Mouse (Mus musculus): Measurements from ENCODE around the gene Npas2. TPM values are rescaled to one million over a fixed set of nuclear protein-coding genes. Genes with fewer than 3 reads are reported as not detected.
A peak's percentile ranks its signal among the peaks of the same experiment; 100 is the strongest.

The Npas2 gene
- polyA plus RNA-seq, 1 experiment from 2014 or later: 2.4 TPM

- H3K27ac ChIP-seq: no peak overlapping the region
- no peak for ATAC-seq (replicated peaks; ENCODE audit: insufficient number of reproducible peaks, insufficient read depth, low FRiP score, low read depth)
- H3K4me2 ChIP-seq: no peak overlapping the region
- no peaks in the 10 kb centered on the region for H3K36me3 ChIP-seq
- no peaks in the 10 kb centered on the region for H3K9me3 ChIP-seq (replicated peaks)
- no peaks in the 10 kb centered on the region for H3K4me1 ChIP-seq (replicated peaks)
- 67% methylated on average over 3 of the region's 3 CpGs for WGBS
- no peak overlapping the region for H3K9ac ChIP-seq
- no peak overlapping the region for H3K4me3 ChIP-seq
- no peaks in the 10 kb centered on the region for H3K27me3 ChIP-seq
These were observed 63.7 kb downstream of the Npas2 start for GRCm38 (mm10) chr1:39257331-39257594.

DNA sequence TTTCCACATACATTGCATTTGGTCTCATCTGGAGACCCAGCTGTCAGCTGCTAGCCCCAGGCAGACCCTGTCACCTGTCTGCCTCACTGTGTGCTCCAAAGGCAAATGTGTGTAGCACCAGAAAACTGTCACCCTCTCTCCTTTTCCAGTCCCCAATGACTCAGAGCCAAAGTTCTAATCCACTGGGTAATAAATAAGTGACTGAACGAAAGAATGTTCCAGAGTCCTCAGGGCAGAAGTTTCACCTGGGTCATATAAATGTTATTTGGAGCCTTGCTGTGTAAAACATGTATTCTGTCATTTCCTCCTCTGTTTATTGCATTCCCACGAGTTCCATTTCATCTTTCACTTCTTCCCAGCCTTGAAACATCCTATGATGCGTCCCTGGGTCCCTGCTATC is 66.1 kb downstream of the Npas2 start:
- Histone ChIP-seq H3K36me3 (no peaks in the 10 kb centered on the region), H3K9ac (no peak overlapping the region), H3K4me2 (no peak overlapping the region), H3K9me3 (replicated peaks) (no peaks in the 10 kb centered on the region), H3K4me3 (no peak overlapping the region), H3K4me1 (replicated peaks) (no peaks in the 10 kb centered on the region), H3K27ac (no peak overlapping the region), H3K27me3 (no peaks in the 10 kb centered on the region)
- WGBS: 60% methylated on average over 3 of the region's 3 CpGs
- ATAC-seq (replicated peaks; ENCODE audit: insufficient number of reproducible peaks, insufficient read depth, low FRiP score, low read depth): no peak

GRCm38 (mm10) chr1:39260183-39260978 is 66.8 kb downstream of the Npas2 start:
- Histone ChIP-seq H3K9me3 (replicated peaks) (no peaks in the 10 kb centered on the region), H3K27me3 (no peaks in the 10 kb centered on the region), H3K36me3 (no peaks in the 10 kb centered on the region), H3K27ac (no peak overlapping the region), H3K9ac (no peak overlapping the region), H3K4me3 (no peak overlapping the region), H3K4me1 (replicated peaks) (no peaks in the 10 kb centered on the region), H3K4me2 (no peak overlapping the region)
- no peak for ATAC-seq (replicated peaks; ENCODE audit: insufficient number of reproducible peaks, insufficient read depth, low FRiP score, low read depth)
- 65% methylated on average over 8 of the region's 8 CpGs for WGBS

DNA sequence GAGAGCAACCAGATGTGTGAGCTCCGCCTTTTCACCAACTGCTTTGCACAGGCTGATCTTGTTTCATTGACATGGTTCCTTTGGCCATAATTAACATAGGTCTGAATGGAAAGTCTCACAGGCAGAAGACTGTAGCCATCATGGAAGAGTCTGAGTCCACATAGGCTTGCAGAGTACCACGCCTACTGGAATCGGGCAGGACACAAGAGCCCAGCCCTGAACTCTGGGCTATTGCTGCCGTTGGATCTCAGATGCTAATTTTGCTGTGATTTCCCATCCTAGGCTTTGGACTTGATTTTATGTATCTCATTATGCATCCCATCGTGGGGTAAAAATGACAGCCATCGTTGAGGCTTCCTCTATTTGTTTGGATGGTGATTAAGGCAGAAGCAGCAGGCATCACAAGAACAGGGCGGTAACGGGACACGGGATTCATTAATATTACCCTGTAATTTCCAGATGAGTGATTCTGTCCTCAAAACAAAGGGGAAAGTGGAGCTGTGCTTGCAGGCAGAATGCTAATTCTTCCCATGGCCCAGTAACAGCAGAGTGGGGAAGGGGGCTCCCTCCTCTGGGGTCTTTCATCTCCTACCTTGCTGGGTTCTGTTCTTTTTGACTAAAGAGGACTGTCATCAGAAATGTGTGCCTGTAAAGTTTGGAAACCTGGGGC is 73.4 kb downstream of the Npas2 start:
- H3K36me3 ChIP-seq: no peaks in the 10 kb centered on the region
- no peak overlapping the region for H3K4me2 ChIP-seq
- H3K27me3 ChIP-seq: no peaks in the 10 kb centered on the region
- WGBS: 91% methylated on average over 9 of the region's 9 CpGs
- no peak overlapping the region for H3K27ac ChIP-seq
- no peak for ATAC-seq (replicated peaks; ENCODE audit: insufficient number of reproducible peaks, insufficient read depth, low FRiP score, low read depth)
- no peak overlapping the region for H3K9ac ChIP-seq
- H3K4me3 ChIP-seq: no peak overlapping the region
- no peaks in the 10 kb centered on the region for H3K4me1 ChIP-seq (replicated peaks)
- H3K9me3 ChIP-seq (replicated peaks): no peaks in the 10 kb centered on the region

DNA sequence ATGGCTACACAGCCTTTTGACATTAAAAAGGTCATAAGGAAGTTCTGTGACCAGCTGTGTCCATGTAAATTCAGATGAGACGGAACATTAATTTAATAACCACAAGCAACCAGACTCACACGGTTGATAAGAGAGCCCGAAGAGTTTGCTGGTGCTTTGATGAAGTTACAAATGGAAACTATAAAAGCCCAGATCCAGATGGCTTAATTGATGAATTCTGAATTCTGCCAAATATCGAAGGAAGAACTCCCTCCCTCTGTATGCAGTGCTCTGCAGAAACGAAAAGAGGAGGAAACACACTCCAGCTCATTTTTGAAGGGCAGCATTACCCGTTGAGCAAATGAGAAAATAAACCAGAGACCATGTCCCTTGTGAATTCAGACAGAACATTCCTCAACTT is 79.4 kb downstream of the Npas2 start:
- Histone ChIP-seq H3K4me3 (no peak overlapping the region), H3K36me3 (no peaks in the 10 kb centered on the region), H3K9ac (no peak overlapping the region), H3K4me2 (no peak overlapping the region), H3K9me3 (replicated peaks) (no peaks in the 10 kb centered on the region), H3K4me1 (replicated peaks) (no peaks in the 10 kb centered on the region), H3K27me3 (no peaks in the 10 kb centered on the region), H3K27ac (no peak overlapping the region)
- 71% methylated on average over 6 of the region's 6 CpGs for WGBS
- no peak for ATAC-seq (replicated peaks; ENCODE audit: insufficient number of reproducible peaks, insufficient read depth, low FRiP score, low read depth)

GRCm38 (mm10) chr1:39280391-39280790 is 86.9 kb downstream of the Npas2 start:
- H3K4me1 ChIP-seq (replicated peaks): peaks cover 27% of the 10 kb centered on the region
- no peaks in the 10 kb centered on the region for H3K27me3 ChIP-seq
- no peaks in the 10 kb centered on the region for H3K9me3 ChIP-seq (replicated peaks)
- WGBS: 36% methylated on average over 7 of the region's 7 CpGs
- H3K4me2 ChIP-seq: peak overlapping the region; percentile 22; the same call in 1 of the 2 replicates
- ATAC-seq (replicated peaks; ENCODE audit: insufficient number of reproducible peaks, insufficient read depth, low FRiP score, low read depth): no peak
- peak overlapping the region; percentile 68; the same call in 1 of the 2 replicates for H3K27ac ChIP-seq
- no peak overlapping the region for H3K9ac ChIP-seq
- no peaks in the 10 kb centered on the region for H3K36me3 ChIP-seq
- no peak overlapping the region for H3K4me3 ChIP-seq

GRCm38 (mm10) chr1:39280989-39281875 is 87.7 kb downstream of the Npas2 start:
- 47% methylated on average over 15 of the region's 15 CpGs for WGBS

DNA sequence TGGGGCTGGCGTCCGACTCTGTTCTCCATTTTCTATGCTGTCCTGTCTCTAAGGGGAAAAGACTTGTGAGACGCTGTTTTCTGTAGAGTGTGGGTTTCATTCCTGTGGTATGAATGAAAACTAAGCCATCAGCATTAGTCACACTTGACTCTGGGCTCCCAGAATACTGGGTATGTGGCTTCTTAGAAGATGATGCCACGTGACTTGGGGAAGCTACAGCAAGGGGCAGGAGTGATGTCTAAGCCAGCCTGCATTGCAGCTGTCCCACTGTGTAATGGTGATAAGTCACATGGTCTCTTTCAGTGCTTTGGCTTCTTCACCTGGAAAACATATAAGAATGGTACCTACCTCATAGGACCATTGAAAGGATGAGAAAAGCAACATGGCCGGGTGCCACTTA is 88.4 kb downstream of the Npas2 start:
- no peaks in the 10 kb centered on the region for H3K27me3 ChIP-seq
- no peak overlapping the region for H3K9ac ChIP-seq
- no peaks in the 10 kb centered on the region for H3K9me3 ChIP-seq (replicated peaks)
- ATAC-seq (replicated peaks; ENCODE audit: insufficient number of reproducible peaks, insufficient read depth, low FRiP score, low read depth): no peak
- WGBS: 71% methylated on average over 5 of the region's 5 CpGs
- H3K4me1 ChIP-seq (replicated peaks): peaks cover 27% of the 10 kb centered on the region
- H3K36me3 ChIP-seq: no peaks in the 10 kb centered on the region
- H3K27ac ChIP-seq: peak overlapping the region; percentile 68
- no peak overlapping the region for H3K4me3 ChIP-seq
- H3K4me2 ChIP-seq: peak overlapping the region; percentile 22

More at GRCm38 (mm10) chr1:39280989-39281875, 87.7 kb downstream of the Npas2 start:
- no peaks in the 10 kb centered on the region for H3K36me3 ChIP-seq
- no peaks in the 10 kb centered on the region for H3K9me3 ChIP-seq (replicated peaks)
- H3K4me2 ChIP-seq: peak overlapping the region; percentile 22
- H3K4me3 ChIP-seq: no peak overlapping the region
- H3K4me1 ChIP-seq (replicated peaks): peaks cover 27% of the 10 kb centered on the region
- no peaks in the 10 kb centered on the region for H3K27me3 ChIP-seq
- no peak overlapping the region for H3K9ac ChIP-seq
- ATAC-seq (replicated peaks; ENCODE audit: insufficient number of reproducible peaks, insufficient read depth, low FRiP score, low read depth): peak; percentile 72
- peak overlapping the region; percentile 68 for H3K27ac ChIP-seq

GRCm38 (mm10) chr1:39283323-39283722 is 89.8 kb downstream of the Npas2 start:
- Histone ChIP-seq H3K9ac (no peak overlapping the region), H3K4me1 (replicated peaks) (peaks cover 33% of the 10 kb centered on the region), H3K4me3 (no peak overlapping the region), H3K9me3 (replicated peaks) (no peaks in the 10 kb centered on the region), H3K27ac (no peak overlapping the region), H3K4me2 (no peak overlapping the region), H3K27me3 (no peaks in the 10 kb centered on the region), H3K36me3 (no peaks in the 10 kb centered on the region)
- WGBS: 76% methylated on average over 7 of the region's 7 CpGs
- ATAC-seq (replicated peaks; ENCODE audit: insufficient number of reproducible peaks, insufficient read depth, low FRiP score, low read depth): no peak

GRCm38 (mm10) chr1:39284786-39285185 is 91.3 kb downstream of the Npas2 start:
- Histone ChIP-seq H3K27me3 (no peaks in the 10 kb centered on the region), H3K4me1 (replicated peaks) (peaks cover 35% of the 10 kb centered on the region), H3K9ac (no peak overlapping the region), H3K4me2 (no peak overlapping the region), H3K9me3 (replicated peaks) (no peaks in the 10 kb centered on the region), H3K27ac (no peak overlapping the region), H3K4me3 (no peak overlapping the region), H3K36me3 (no peaks in the 10 kb centered on the region)
- no peak for ATAC-seq (replicated peaks; ENCODE audit: insufficient number of reproducible peaks, insufficient read depth, low FRiP score, low read depth)
- WGBS: 55% methylated on average over 16 of the region's 16 CpGs

DNA sequence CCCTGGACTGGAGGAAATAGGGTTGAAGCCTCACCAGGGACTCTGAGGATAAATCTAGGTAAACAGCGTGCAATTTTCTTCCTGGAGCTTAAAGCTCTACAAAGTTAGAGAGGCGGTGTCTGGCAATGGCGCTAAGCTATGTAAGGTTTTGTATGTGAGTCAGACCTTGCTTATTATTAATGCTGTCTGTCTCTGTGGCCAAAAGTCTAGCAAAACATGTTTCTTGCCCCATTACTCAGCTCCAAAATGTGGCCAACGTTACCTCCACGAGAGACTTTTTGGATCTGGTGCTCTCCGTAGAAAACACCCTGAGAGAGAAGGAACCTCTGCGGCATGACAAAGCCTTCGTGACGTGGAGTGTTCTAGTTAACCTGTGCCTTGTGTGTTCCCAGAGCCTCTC is 93.5 kb downstream of the Npas2 start:
- H3K9ac ChIP-seq: no peak overlapping the region
- peaks cover 16% of the 10 kb centered on the region for H3K4me1 ChIP-seq (replicated peaks)
- no peak overlapping the region for H3K4me2 ChIP-seq
- no peaks in the 10 kb centered on the region for H3K9me3 ChIP-seq (replicated peaks)
- ATAC-seq (replicated peaks; ENCODE audit: insufficient number of reproducible peaks, insufficient read depth, low FRiP score, low read depth): no peak
- H3K4me3 ChIP-seq: no peak overlapping the region
- peak overlapping the region; percentile 70; the same call in 1 of the 2 replicates for H3K27ac ChIP-seq
- WGBS: 92% methylated on average over 9 of the region's 9 CpGs
- no peaks in the 10 kb centered on the region for H3K36me3 ChIP-seq
- no peaks in the 10 kb centered on the region for H3K27me3 ChIP-seq
